Mouse (Mus musculus) CH12.LX (cell line): ENCODE results near the gene Cacng5.

ENCODE experiments used
- CHD2 ChIP-seq: IDR thresholded peaks from 2 replicates; pipeline ENCODE4 v1.6.1; 2011; ENCODE audit warnings: low read length, improper control_type of control experiment
- CTCF ChIP-seq, 2 experiments: IDR thresholded peaks in 1 of 2; conservative IDR thresholded peaks in 1 of 2; 2 replicates each; pipeline ENCODE4 v1.5.1; 2011 to 2012; ENCODE audit warnings: low read depth in 2 of 2, low read length in 2 of 2, improper control_type of control experiment in 1 of 2, inconsistent platforms in 1 of 2, mild to moderate bottlenecking in 1 of 2, moderate library complexity in 1 of 2
- ELF1 ChIP-seq: IDR thresholded peaks from 2 replicates; pipeline ENCODE4 v1.6.1; 2014; ENCODE audit warnings: low read depth, mild to moderate bottlenecking, inconsistent platforms, low read length, improper control_type of control experiment
- EP300 ChIP-seq: IDR thresholded peaks from 2 replicates; pipeline ENCODE4 v1.6.1; 2011; ENCODE audit warnings: low read length, improper control_type of control experiment
- KAT2A ChIP-seq: IDR thresholded peaks from 2 replicates; pipeline ENCODE4 v1.6.1; 2012; ENCODE audit warnings: low read length, improper control_type of control experiment, inconsistent platforms; ENCODE audit not compliant: insufficient replicate concordance
- POLR2A ChIP-seq: IDR thresholded peaks from 2 replicates; pipeline ENCODE4 v1.6.1; 2011; ENCODE audit warnings: low read depth, mild to moderate bottlenecking, improper control_type of control experiment, low read length
- TCF12 ChIP-seq: IDR thresholded peaks from 2 replicates; pipeline ENCODE4 v1.6.1; 2014; ENCODE audit warnings: low read depth, mild to moderate bottlenecking, inconsistent platforms, low read length, improper control_type of control experiment
- UBTF ChIP-seq: IDR thresholded peaks from 2 replicates; pipeline ENCODE4 v1.6.1; 2012; ENCODE audit warnings: low read depth, mild to moderate bottlenecking, inconsistent platforms, low read length, improper control_type of control experiment, moderate library complexity
- USF1 ChIP-seq: IDR thresholded peaks from 2 replicates; pipeline ENCODE4 v1.6.1; 2014; ENCODE audit warnings: low read depth, mild to moderate bottlenecking, inconsistent platforms, low read length, improper control_type of control experiment
- ZNF384 ChIP-seq: IDR thresholded peaks from 2 replicates; pipeline ENCODE4 v1.6.1; 2012; ENCODE audit warnings: low read depth, low read length, improper control_type of control experiment, inconsistent platforms

DNA sequence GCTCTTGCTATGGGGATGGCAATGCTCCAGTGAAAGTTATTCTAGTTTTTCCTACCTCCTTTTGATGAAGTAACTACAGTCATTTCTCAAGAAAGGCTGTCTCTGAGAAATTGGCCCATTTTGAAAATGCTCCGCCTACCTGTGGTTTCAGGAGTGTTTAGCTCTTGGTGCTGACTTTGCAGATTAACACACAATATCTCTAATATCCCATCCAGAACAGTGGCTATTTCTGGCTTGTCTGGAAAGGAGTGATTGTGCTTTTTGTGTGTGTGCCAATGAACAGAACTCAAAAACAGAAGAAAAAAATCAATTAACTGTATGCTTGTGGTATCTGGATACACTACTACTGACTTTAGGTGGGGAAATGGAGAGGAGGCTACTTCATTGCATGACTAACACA, 33.1 kb upstream of the Cacng5 start:
- TF ChIP-seq CTCF (conservative IDR thresholded peaks at IDR 0.05 in 1 of 2, IDR thresholded peaks at IDR 0.05 in 1 of 2; ENCODE audit: low read depth in 2 of 2, low read length in 2 of 2) = no peak
- no peak for TF ChIP-seq CHD2
- TF ChIP-seq ZNF384 = no peak
- TF ChIP-seq USF1 = no peak
- TF ChIP-seq ELF1 = no peak
- TF ChIP-seq POLR2A = no peak
- TF ChIP-seq TCF12 = no peak
- no peak for TF ChIP-seq KAT2A
- no peak for TF ChIP-seq UBTF
- no peak for TF ChIP-seq EP300
